Mouse (Mus musculus) heart, embryonic 13.5 days (tissue): Measurements from ENCODE around the gene Mcpt8. TPM values are rescaled to one million over a fixed set of nuclear protein-coding genes. Genes with fewer than 3 reads are reported as not detected.
"Not testable (repeated sequence)": the region's sequence is repeated elsewhere in the genome, so short reads cannot be mapped to it uniquely, and the experiment has no call there.

ENCODE experiments used
- ATAC-seq: fragments of 200-750 bp; cut with Nextera tagmentation; 2 replicates; pipeline ENCODE4 v1.8.0; 2017; ENCODE audit warnings: moderate TSS enrichment; ENCODE audit not compliant: insufficient number of reproducible peaks, low FRiP score, low TSS enrichment; ENCODE audit errors: extremely low read depth
- H3K27ac ChIP-seq: fragments of 300-500 bp; sonication (generic); replicated peaks from 2 replicates; pipeline ENCODE4 v1.5.1; 2015; ENCODE audit warnings: moderate library complexity, mild to moderate bottlenecking, inconsistent platforms
- H3K27me3 ChIP-seq: fragments of 300-500 bp; sonication (generic); replicated peaks from 2 replicates; pipeline ENCODE4 v1.6.1; 2015; ENCODE audit warnings: mild to moderate bottlenecking, inconsistent platforms
- H3K36me3 ChIP-seq: fragments of 300-500 bp; sonication (generic); 2 replicates; pipeline ENCODE4 v1.6.1; 2015; ENCODE audit warnings: mild to moderate bottlenecking, inconsistent platforms
- H3K4me1 ChIP-seq: fragments of 300-500 bp; sonication (generic); 2 replicates; pipeline ENCODE4 v1.6.1; 2015; ENCODE audit warnings: inconsistent platforms
- H3K4me2 ChIP-seq: fragments of 300-500 bp; sonication (generic); 2 replicates; pipeline ENCODE4 v1.6.1; 2015; ENCODE audit warnings: inconsistent platforms, mild to moderate bottlenecking, moderate library complexity
- H3K4me3 ChIP-seq: fragments of 300-500 bp; sonication (generic); 2 replicates; pipeline ENCODE4 v1.5.1; 2015; ENCODE audit warnings: moderate library complexity, mild to moderate bottlenecking, inconsistent platforms
- H3K9ac ChIP-seq: fragments of 300-500 bp; sonication (generic); 2 replicates; pipeline ENCODE4 v1.6.1; 2015; ENCODE audit warnings: inconsistent platforms, mild to moderate bottlenecking, moderate library complexity
- H3K9me3 ChIP-seq: fragments of 300-500 bp; sonication (generic); 2 replicates; pipeline ENCODE4 v1.6.1; 2016; ENCODE audit warnings: inconsistent platforms
- WGBS: fragments of 180-500 bp; shearing (Covaris S2); methylation state at CpG from one replicate; pipeline ENCODE4 v1.1.7; 2015; ENCODE audit warnings: mixed read lengths; 5-methylcytosine and 5-hydroxymethylcytosine counted together
- polyA plus RNA-seq: library from polyadenylated mRNA; unstranded; fragments of >200 nt; fragmentation: Nextera tagmentation; extraction: Ambion mirVana; gene quantifications from 2 replicates; pipeline ENCODE4 v1.2.1, GENCODE M21; 2015

Mcpt8 gene
- 0.18 TPM in 1 of 2 replicates, not detected in the other for polyA plus RNA-seq

DNA sequence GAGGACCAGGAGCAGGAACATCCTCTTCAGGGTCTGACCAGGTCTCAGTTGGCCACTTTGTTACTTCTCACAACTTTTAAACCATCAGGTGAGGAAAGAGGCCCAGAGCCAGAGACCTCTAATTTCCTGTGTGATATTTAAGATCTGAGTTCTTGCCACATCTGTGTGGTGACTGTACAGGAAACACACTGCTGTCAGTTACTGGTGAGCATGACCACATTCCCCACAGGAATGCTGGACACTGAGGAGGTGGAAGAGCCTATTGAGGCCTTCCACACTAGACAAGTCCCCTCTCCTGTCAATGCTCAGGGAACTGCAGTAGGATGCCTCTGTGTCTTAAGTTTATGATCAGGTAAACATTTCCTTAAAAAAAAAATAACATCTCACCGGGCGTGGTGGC is at the start of gene Mcpt8:
Gene Mcpt8 (minus strand): TSS at position 107 of the 400 bp plus-strand sequence.
- H3K9me3 ChIP-seq: no peaks in the 10 kb centered on the region
- ATAC-seq: no peak
- no peak within 1 kb of the TSS for H3K9ac ChIP-seq
- H3K4me2 ChIP-seq: no peak within 1 kb of the TSS
- H3K27ac ChIP-seq: no peak within 1 kb of the TSS
- no peak within 1 kb of the TSS for H3K4me3 ChIP-seq
- 86% methylated on average over 2 of the region's 2 CpGs for WGBS
- no peaks in the 10 kb centered on the region for H3K27me3 ChIP-seq
- no peaks in the 10 kb centered on the region for H3K4me1 ChIP-seq
- no peaks in the 10 kb centered on the region for H3K36me3 ChIP-seq

GRCm38 (mm10) chr14:56133675-56134074 is 48.6 kb upstream of the Mcpt8 start:
- H3K4me3 ChIP-seq, H3K36me3 ChIP-seq, H3K9ac ChIP-seq, H3K9me3 ChIP-seq, H3K27ac ChIP-seq, H3K4me2 ChIP-seq, ATAC-seq, H3K4me1 ChIP-seq, H3K27me3 ChIP-seq: not testable (repeated sequence)
- 67% methylated on average over 1 of the region's 1 CpGs for WGBS

- not testable (repeated sequence) for H3K36me3 ChIP-seq, H3K27ac ChIP-seq, H3K4me2 ChIP-seq, H3K4me1 ChIP-seq, ATAC-seq, H3K4me3 ChIP-seq, H3K9ac ChIP-seq, H3K27me3 ChIP-seq, H3K9me3 ChIP-seq
- 58% methylated on average over 2 of the region's 2 CpGs for WGBS
Observed at GRCm38 (mm10) chr14:56132508-56132907, 47.4 kb upstream of the Mcpt8 start, which contains the start of gene Gzmd. TSS of gene Gzmd (minus strand) at chr14:56132608.

GRCm38 (mm10) chr14:56128341-56128740 is 43.3 kb upstream of the Mcpt8 start:
- no peaks in the 10 kb centered on the region for H3K4me1 ChIP-seq
- H3K9ac ChIP-seq: no peak overlapping the region
- no peak overlapping the region for H3K4me3 ChIP-seq
- H3K9me3 ChIP-seq: no peaks in the 10 kb centered on the region
- H3K36me3 ChIP-seq: no peaks in the 10 kb centered on the region
- H3K4me2 ChIP-seq: no peak overlapping the region
- no peak for ATAC-seq
- no peak overlapping the region for H3K27ac ChIP-seq
- 33% methylated on average over 3 of the region's 3 CpGs for WGBS
- H3K27me3 ChIP-seq: no peaks in the 10 kb centered on the region

DNA sequence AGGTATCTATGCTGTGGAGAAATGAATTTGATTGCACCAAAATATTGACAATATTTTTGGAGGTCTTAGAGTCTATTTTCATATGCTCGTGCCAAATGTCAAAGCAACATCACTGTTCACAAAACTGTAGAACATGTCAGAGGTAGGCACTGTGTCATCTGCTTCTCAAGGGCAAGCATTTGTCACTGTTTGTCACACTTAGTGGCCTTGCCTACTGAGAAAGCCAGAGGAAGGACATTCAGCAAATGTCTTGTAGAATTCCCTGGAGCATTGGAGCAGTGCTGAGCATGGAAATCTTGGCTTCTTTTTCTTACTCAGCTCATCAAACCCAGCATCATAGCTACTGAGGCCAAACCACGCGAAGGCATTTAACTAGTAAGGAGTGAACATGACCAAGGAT is 38.4 kb upstream of the Mcpt8 start:
- Histone ChIP-seq H3K9ac (no peak overlapping the region), H3K4me2 (no peak overlapping the region), H3K4me1 (no peaks in the 10 kb centered on the region), H3K27me3 (no peaks in the 10 kb centered on the region), H3K27ac (no peak overlapping the region), H3K36me3 (no peaks in the 10 kb centered on the region), H3K4me3 (no peak overlapping the region), H3K9me3 (no peaks in the 10 kb centered on the region)
- ATAC-seq: no peak
- 75% methylated on average over 3 of the region's 3 CpGs for WGBS

DNA sequence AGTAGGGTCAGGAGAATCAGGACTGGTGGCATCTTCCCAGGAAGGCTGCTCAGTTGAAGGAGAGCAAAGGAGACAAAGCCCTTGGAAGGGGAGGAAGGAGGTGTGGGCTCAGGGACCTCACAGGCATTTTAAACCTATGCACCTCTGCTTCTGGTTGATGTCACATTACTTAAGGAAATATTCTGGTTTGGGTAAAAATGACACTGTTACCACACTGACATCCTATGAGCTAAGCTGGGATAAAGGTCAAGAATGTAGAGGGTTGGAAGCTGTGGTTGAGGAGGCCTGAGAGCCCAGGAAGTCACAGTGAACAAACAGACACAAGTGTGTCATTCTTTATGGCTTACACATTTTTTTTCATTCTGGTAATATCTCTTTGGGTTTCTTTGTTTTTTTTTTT is 35.5 kb upstream of the Mcpt8 start, which contains the start of gene Gzme:
Gene Gzme (minus strand): TSS at position 101 of the 400 bp plus-strand sequence.
- ATAC-seq: no peak
- no peaks in the 10 kb centered on the region for H3K4me1 ChIP-seq
- no peak within 1 kb of the TSS for H3K4me3 ChIP-seq
- H3K9me3 ChIP-seq: no peaks in the 10 kb centered on the region
- H3K36me3 ChIP-seq: no peaks in the 10 kb centered on the region
- no peak within 1 kb of the TSS for H3K27ac ChIP-seq
- H3K4me2 ChIP-seq: no peak within 1 kb of the TSS
- no peak within 1 kb of the TSS for H3K9ac ChIP-seq
- H3K27me3 ChIP-seq: no peaks in the 10 kb centered on the region

DNA sequence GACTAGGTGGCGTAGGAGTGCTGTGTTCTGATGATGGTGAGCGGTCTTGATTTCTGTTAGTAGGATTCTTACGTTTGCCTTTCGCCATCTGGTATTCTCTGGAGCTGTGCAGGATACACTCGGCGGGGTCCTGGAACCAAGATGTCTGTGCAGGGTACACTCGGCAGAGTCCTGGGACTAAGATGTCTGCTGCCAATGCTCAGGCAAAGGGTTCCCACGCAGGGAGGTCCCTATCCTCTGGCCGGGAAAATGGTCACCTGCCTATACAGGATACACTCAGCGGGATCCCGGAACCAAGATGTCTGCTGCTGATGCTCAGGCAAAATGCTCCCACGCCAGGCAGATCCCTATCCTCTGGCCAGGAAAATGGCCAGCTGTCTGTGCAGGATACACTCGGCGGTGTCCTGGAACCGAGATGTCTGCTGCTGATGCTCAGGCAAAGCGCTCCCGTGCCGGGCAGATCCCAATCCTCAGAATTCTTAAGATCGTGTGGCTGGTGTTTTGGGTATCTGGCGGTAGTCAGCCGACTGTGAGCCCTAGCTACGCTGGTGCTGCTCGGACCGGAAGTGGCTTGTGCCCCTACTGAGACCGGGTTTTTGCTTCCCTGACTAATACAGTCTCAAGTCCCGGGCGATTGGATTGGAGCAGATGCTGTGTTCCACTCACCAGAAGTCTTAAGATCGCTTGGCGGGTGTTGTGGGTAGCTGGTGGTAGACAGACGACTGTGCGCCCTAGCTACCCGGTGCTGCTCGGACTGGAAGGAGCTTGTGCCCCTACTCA is 30.6 kb upstream of the Mcpt8 start:
- not testable (repeated sequence) for H3K27ac ChIP-seq, ATAC-seq, H3K4me1 ChIP-seq, H3K9me3 ChIP-seq, H3K27me3 ChIP-seq, H3K4me3 ChIP-seq, H3K9ac ChIP-seq, H3K36me3 ChIP-seq, H3K4me2 ChIP-seq
- 82% methylated on average over 33 of the region's 33 CpGs for WGBS

DNA sequence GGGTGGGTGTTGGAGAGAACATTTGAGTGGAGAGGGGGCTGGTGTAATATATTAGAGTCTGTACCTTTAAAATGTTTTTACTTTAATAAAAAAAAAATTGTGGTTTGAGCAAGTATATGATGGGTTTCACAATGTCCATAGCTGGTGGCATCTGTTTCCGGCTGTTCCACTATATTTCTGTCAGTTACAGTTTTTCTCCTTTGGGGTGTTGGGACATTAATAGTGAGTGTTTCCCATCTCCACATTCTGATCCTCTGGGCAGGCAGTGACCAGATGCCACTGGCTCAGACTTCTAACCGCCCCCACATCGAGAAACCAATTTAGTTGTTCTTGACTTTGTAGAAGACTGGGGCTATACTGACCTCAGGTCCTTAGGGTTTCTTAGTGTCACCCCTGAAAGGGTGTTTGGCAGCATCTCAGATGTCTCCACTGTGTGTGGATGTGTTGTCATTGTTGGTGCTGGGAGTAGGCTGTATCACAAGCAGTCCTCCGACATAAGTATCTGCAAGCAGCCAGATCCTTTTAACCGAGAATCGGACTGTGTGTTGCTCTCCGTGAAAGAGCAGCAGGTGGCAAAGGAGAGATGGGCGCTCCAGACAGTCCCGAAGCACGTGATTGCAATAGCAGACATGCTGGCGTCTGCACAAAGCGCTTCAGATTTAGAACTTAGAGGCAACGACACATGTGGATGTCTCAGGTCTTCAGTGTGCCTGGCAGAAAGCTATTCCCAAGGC is 20.5 kb upstream of the Mcpt8 start:
- H3K27ac ChIP-seq: no peak overlapping the region
- H3K36me3 ChIP-seq: no peaks in the 10 kb centered on the region
- no peak overlapping the region for H3K4me3 ChIP-seq
- H3K4me1 ChIP-seq: no peaks in the 10 kb centered on the region
- no peak for ATAC-seq
- H3K9me3 ChIP-seq: no peaks in the 10 kb centered on the region
- no peak overlapping the region for H3K4me2 ChIP-seq
- H3K9ac ChIP-seq: no peak overlapping the region
- no peaks in the 10 kb centered on the region for H3K27me3 ChIP-seq
- whole genome bisulfite sequencing: 71% methylated on average over 13 of the region's 13 CpGs

DNA sequence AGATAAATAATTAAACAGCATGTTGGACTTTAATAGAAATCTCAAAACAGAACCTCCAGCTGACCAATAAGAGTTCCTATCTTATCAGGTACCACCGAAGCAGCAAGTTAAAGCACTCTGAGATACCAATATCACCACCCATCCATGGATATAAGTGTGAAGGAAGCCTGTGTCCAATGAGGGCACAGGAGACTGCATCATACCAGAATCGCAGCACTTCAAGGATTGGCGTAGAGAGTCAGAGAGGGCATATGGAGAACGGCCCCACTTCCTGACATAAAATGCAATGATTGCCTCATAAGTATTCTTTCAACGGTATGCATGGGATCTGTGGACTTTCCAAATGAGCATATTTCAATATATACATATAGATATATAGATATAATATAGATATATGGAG is 19.9 kb upstream of the Mcpt8 start:
- H3K27ac ChIP-seq: no peak overlapping the region
- ATAC-seq: no peak
- H3K9me3 ChIP-seq: no peaks in the 10 kb centered on the region
- H3K36me3 ChIP-seq: no peaks in the 10 kb centered on the region
- no peak overlapping the region for H3K9ac ChIP-seq
- H3K27me3 ChIP-seq: no peaks in the 10 kb centered on the region
- H3K4me3 ChIP-seq: no peak overlapping the region
- WGBS: 58% methylated on average over 5 of the region's 5 CpGs
- H3K4me2 ChIP-seq: no peak overlapping the region
- H3K4me1 ChIP-seq: no peaks in the 10 kb centered on the region

DNA sequence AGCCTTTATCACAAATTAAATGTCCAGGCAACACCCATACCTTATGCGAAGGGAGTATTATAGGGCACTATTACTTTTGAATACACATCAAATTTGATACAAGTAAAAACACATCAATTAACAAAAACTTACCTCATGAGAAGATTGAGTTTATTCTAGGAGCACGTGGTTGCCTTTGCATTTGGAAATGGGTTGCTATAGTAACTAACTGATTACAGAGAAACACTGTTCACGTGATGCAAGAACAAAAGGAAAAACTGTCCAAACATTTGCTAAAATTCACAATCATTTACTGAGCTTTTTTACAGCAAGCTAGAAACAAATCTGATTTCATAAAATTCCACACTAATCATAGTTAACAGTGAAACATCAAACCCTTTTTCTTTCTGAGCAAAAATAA is 18.4 kb upstream of the Mcpt8 start:
- H3K4me2 ChIP-seq: no peak overlapping the region
- no peaks in the 10 kb centered on the region for H3K27me3 ChIP-seq
- no peak overlapping the region for H3K9ac ChIP-seq
- H3K4me3 ChIP-seq: no peak overlapping the region
- no peak overlapping the region for H3K27ac ChIP-seq
- no peak for ATAC-seq
- no peaks in the 10 kb centered on the region for H3K36me3 ChIP-seq
- H3K9me3 ChIP-seq: no peaks in the 10 kb centered on the region
- no peaks in the 10 kb centered on the region for H3K4me1 ChIP-seq
- WGBS: 70% methylated on average over 3 of the region's 3 CpGs

GRCm38 (mm10) chr14:56102386-56102785 is 17.3 kb upstream of the Mcpt8 start, which contains the start of gene Ctsg:
TSS of gene Ctsg (minus strand) at chr14:56102574.
- ATAC-seq: no peak
- no peak within 1 kb of the TSS for H3K27ac ChIP-seq
- H3K4me2 ChIP-seq: no peak within 1 kb of the TSS
- no peaks in the 10 kb centered on the region for H3K36me3 ChIP-seq
- H3K4me1 ChIP-seq: peaks cover 7% of the 10 kb centered on the region
- H3K4me3 ChIP-seq: no peak within 1 kb of the TSS
- WGBS: 60% methylated on average over 10 of the region's 10 CpGs
- no peaks in the 10 kb centered on the region for H3K9me3 ChIP-seq
- no peak within 1 kb of the TSS for H3K9ac ChIP-seq
- H3K27me3 ChIP-seq: no peaks in the 10 kb centered on the region
